Mouse (Mus musculus): ENCODE measurements around the gene D430042O09Rik. TPM values are rescaled to one million over a fixed set of nuclear protein-coding genes. Genes with fewer than 3 reads are reported as not detected.

The D430042O09Rik gene
- polyA plus RNA-seq, 1 experiment, result 5.5 TPM

DNA sequence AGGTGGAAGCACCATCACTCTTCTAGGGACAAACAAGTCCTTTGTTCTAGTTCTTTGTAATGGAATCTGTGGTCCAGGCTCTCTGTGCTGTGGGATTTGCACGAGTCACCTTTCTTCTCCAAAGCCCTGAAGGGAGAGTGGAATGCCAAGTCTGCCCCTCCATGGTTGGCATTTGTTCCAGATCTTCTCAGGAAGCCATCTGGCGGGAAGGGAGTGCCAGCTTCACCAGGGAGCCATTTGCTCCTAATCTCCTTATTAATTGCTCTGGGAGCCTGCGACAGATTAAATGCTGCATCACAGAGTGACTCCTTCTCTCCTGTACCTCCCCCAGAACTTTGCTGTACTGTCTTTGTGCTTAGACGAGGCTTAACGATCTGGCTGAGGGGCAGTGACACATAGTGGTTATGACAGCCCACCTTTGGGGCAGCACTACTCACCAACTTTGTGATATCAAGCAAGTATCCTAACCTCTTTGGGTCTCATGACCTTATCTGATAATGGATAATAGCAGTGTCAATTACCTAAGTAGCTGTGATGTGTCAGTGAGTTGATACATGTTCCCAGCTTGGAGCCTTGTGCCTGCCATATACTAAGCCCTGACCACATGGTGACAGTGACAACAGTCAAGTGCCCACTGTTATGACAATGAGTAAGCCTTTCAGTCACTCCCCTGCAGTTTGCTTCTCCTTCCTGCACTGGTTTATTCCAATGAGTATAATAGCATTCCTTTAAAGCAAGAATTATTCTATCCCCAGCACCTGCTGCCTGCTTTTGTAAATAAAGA, 15.7 kb downstream of the D430042O09Rik start:
- H3ac ChIP-seq (ENCODE audit: control insufficient read depth, insufficient read length), result no peak overlapping the region
- no peak overlapping the region for H3K4me2 ChIP-seq (ENCODE audit: low read depth)
- H3K36me3 ChIP-seq (ENCODE audit: control insufficient read depth, insufficient read depth), result no peaks in the 10 kb centered on the region
- no peak overlapping the region for H3K4me3 ChIP-seq
- no peaks in the 10 kb centered on the region for H3K79me2 ChIP-seq (ENCODE audit: control insufficient read depth, insufficient read depth)
- no peak for TF ChIP-seq MYOG (IDR thresholded peaks at IDR 0.05; ENCODE audit: control insufficient read depth in 1 of 3, insufficient read depth in 1 of 3, insufficient read length in 2 of 3, low read depth in 2 of 3)
- TF ChIP-seq REST (IDR thresholded peaks at IDR 0.05; ENCODE audit: insufficient read depth, insufficient read length), result no peak
- TF ChIP-seq TCF3 (IDR thresholded peaks at IDR 0.05; ENCODE audit: insufficient read length, low read depth), result no peak
- TF ChIP-seq POLR2A (IDR thresholded peaks at IDR 0.05; ENCODE audit: insufficient read length, low read depth), result no peak
- TF ChIP-seq MAX (IDR thresholded peaks at IDR 0.05; ENCODE audit: low read depth), result no peak
- TF ChIP-seq POLR2AphosphoS2 (IDR thresholded peaks at IDR 0.05; ENCODE audit: insufficient read length, low read depth), result no peak
- TF ChIP-seq TCF12 (IDR thresholded peaks at IDR 0.05; ENCODE audit: insufficient read depth, poor library complexity, severe bottlenecking), result no peak
- no peak for TF ChIP-seq CEBPB (IDR thresholded peaks at IDR 0.05; ENCODE audit: insufficient read depth, poor library complexity, severe bottlenecking)
- no peak for TF ChIP-seq E2F4 (IDR thresholded peaks at IDR 0.05; ENCODE audit: insufficient read depth)
- TF ChIP-seq SRF (IDR thresholded peaks at IDR 0.05; ENCODE audit: control insufficient read depth, insufficient read length, low read depth), result no peak
- TF ChIP-seq MYOD1 (IDR thresholded peaks at IDR 0.05; ENCODE audit: control insufficient read depth in 1 of 3, insufficient read length in 2 of 3, low read depth in 2 of 3), result no peak
- no peak for TF ChIP-seq USF1 (IDR thresholded peaks at IDR 0.05; ENCODE audit: low read depth)
- H3K27me3 ChIP-seq (ENCODE audit: control insufficient read depth, insufficient read depth, insufficient read length), result no peaks in the 10 kb centered on the region

DNA sequence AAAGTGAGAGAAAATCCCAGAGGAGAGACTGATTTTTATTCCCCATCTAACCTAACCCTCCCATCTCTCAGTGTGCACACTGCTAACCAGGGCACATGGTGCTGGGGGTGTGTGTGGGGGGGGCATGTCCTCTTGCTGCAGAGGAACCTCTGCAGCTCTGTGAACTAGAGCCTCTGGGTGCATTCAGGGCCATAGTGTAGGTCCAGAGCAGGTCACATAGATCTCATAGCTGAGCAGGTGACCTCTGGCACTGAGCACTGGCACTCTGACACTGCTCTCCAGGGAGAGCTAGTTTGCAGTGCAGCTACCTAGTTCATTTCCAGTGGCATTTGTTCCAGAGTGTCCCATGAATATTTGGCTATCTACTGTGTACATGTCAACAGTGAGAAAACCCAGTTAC, 24.0 kb downstream of the D430042O09Rik start:
- Histone ChIP-seq H3K79me2 (ENCODE audit: control insufficient read depth, insufficient read depth) (no peaks in the 10 kb centered on the region), H3K4me3 (no peak overlapping the region), H3ac (ENCODE audit: control insufficient read depth, insufficient read length) (no peak overlapping the region), H3K27me3 (ENCODE audit: control insufficient read depth, insufficient read depth, insufficient read length) (no peaks in the 10 kb centered on the region), H3K4me2 (ENCODE audit: low read depth) (no peak overlapping the region), H3K36me3 (ENCODE audit: control insufficient read depth, insufficient read depth) (no peaks in the 10 kb centered on the region)
- TF ChIP-seq TCF3 (IDR thresholded peaks at IDR 0.05; ENCODE audit: insufficient read length, low read depth), result no peak
- no peak for TF ChIP-seq CEBPB (IDR thresholded peaks at IDR 0.05; ENCODE audit: insufficient read depth, poor library complexity, severe bottlenecking)
- no peak for TF ChIP-seq SRF (IDR thresholded peaks at IDR 0.05; ENCODE audit: control insufficient read depth, insufficient read length, low read depth)
- no peak for TF ChIP-seq REST (IDR thresholded peaks at IDR 0.05; ENCODE audit: insufficient read depth, insufficient read length)
- no peak for TF ChIP-seq MYOG (IDR thresholded peaks at IDR 0.05; ENCODE audit: control insufficient read depth in 1 of 3, insufficient read depth in 1 of 3, insufficient read length in 2 of 3, low read depth in 2 of 3)
- no peak for TF ChIP-seq POLR2AphosphoS2 (IDR thresholded peaks at IDR 0.05; ENCODE audit: insufficient read length, low read depth)
- TF ChIP-seq E2F4 (IDR thresholded peaks at IDR 0.05; ENCODE audit: insufficient read depth), result no peak
- TF ChIP-seq USF1 (IDR thresholded peaks at IDR 0.05; ENCODE audit: low read depth), result no peak
- no peak for TF ChIP-seq POLR2A (IDR thresholded peaks at IDR 0.05; ENCODE audit: insufficient read length, low read depth)
- no peak for TF ChIP-seq TCF12 (IDR thresholded peaks at IDR 0.05; ENCODE audit: insufficient read depth, poor library complexity, severe bottlenecking)
- TF ChIP-seq MYOD1 (IDR thresholded peaks at IDR 0.05; ENCODE audit: control insufficient read depth in 1 of 3, insufficient read length in 2 of 3, low read depth in 2 of 3), result no peak
- TF ChIP-seq MAX (IDR thresholded peaks at IDR 0.05; ENCODE audit: low read depth), result no peak

DNA sequence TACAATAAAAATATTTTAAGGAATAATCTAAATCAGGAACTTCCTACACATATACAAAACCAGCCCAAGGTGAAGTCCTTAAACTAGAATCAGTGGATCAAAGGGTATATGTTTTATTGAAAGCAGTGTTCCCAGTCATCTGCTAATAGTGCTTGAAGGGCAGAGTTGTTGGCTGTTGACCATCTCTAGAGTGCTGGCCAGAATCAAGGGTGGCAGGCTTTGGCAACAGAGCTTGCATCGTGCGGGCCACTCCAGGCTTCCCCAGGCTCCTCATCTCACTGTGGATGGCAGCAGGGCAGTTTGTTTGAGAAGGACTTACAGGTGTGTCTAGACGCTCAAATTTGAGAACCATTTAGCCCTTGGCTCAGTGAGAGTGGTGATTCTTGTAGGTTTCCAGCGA, 26.1 kb downstream of the D430042O09Rik start:
- H3K4me3 ChIP-seq, result no peak overlapping the region
- no peak for TF ChIP-seq REST (IDR thresholded peaks at IDR 0.05; ENCODE audit: insufficient read depth, insufficient read length)
- no peak for TF ChIP-seq TCF12 (IDR thresholded peaks at IDR 0.05; ENCODE audit: insufficient read depth, poor library complexity, severe bottlenecking)
- TF ChIP-seq MYOD1 (IDR thresholded peaks at IDR 0.05; ENCODE audit: control insufficient read depth in 1 of 3, insufficient read length in 2 of 3, low read depth in 2 of 3), result no peak
- TF ChIP-seq MYOG (IDR thresholded peaks at IDR 0.05; ENCODE audit: control insufficient read depth in 1 of 3, insufficient read depth in 1 of 3, insufficient read length in 2 of 3, low read depth in 2 of 3), result no peak
- TF ChIP-seq POLR2AphosphoS2 (IDR thresholded peaks at IDR 0.05; ENCODE audit: insufficient read length, low read depth), result no peak
- no peak for TF ChIP-seq USF1 (IDR thresholded peaks at IDR 0.05; ENCODE audit: low read depth)
- no peak for TF ChIP-seq TCF3 (IDR thresholded peaks at IDR 0.05; ENCODE audit: insufficient read length, low read depth)
- TF ChIP-seq POLR2A (IDR thresholded peaks at IDR 0.05; ENCODE audit: insufficient read length, low read depth), result no peak
- TF ChIP-seq SRF (IDR thresholded peaks at IDR 0.05; ENCODE audit: control insufficient read depth, insufficient read length, low read depth), result no peak
- no peak for TF ChIP-seq MAX (IDR thresholded peaks at IDR 0.05; ENCODE audit: low read depth)
- TF ChIP-seq E2F4 (IDR thresholded peaks at IDR 0.05; ENCODE audit: insufficient read depth), result no peak
- no peak for TF ChIP-seq CEBPB (IDR thresholded peaks at IDR 0.05; ENCODE audit: insufficient read depth, poor library complexity, severe bottlenecking)

DNA sequence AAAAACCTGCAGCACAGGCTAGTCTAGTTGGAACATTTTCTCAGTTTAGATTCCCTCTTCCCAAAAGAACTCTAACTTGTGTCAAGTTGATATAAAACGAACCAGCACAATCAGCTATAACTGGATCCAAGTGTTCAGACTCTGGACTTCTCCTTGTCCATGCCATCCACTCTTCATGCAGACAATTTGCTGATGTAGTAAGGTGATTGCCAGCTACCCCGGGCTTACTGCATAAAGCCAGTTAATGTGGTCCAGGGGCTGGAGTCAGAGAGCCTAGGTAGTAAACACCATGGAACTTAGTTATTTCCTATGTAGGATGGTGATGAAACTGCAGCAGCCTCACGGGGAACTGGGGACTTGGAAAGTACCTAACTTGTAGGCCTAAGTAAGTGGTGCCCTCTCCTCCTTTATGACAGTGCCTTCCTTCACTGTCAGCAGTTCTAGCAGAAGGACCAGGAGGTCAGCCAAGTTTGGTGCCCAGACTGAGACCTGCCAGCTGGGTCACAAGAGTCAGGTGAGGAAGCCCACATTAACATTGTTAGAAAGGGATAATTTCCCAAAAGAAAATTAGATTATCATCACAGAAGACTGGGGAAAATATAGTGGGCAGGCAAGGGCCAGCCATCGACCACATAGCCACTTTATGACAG, 28.8 kb downstream of the D430042O09Rik start:
- H3K36me3 ChIP-seq (ENCODE audit: control insufficient read depth, insufficient read depth), result no peaks in the 10 kb centered on the region
- H3K4me2 ChIP-seq (ENCODE audit: low read depth), result no peak overlapping the region
- no peak overlapping the region for H3ac ChIP-seq (ENCODE audit: control insufficient read depth, insufficient read length)
- H3K79me2 ChIP-seq (ENCODE audit: control insufficient read depth, insufficient read depth), result no peaks in the 10 kb centered on the region
- TF ChIP-seq MYOG (IDR thresholded peaks at IDR 0.05; ENCODE audit: control insufficient read depth in 1 of 3, insufficient read depth in 1 of 3, insufficient read length in 2 of 3, low read depth in 2 of 3), result no peak
- TF ChIP-seq MAX (IDR thresholded peaks at IDR 0.05; ENCODE audit: low read depth), result no peak
- no peak for TF ChIP-seq MYOD1 (IDR thresholded peaks at IDR 0.05; ENCODE audit: control insufficient read depth in 1 of 3, insufficient read length in 2 of 3, low read depth in 2 of 3)
- no peak for TF ChIP-seq TCF3 (IDR thresholded peaks at IDR 0.05; ENCODE audit: insufficient read length, low read depth)
- no peak for TF ChIP-seq CEBPB (IDR thresholded peaks at IDR 0.05; ENCODE audit: insufficient read depth, poor library complexity, severe bottlenecking)
- TF ChIP-seq TCF12 (IDR thresholded peaks at IDR 0.05; ENCODE audit: insufficient read depth, poor library complexity, severe bottlenecking), result no peak
- no peak for TF ChIP-seq USF1 (IDR thresholded peaks at IDR 0.05; ENCODE audit: low read depth)
- TF ChIP-seq REST (IDR thresholded peaks at IDR 0.05; ENCODE audit: insufficient read depth, insufficient read length), result no peak
- TF ChIP-seq POLR2A (IDR thresholded peaks at IDR 0.05; ENCODE audit: insufficient read length, low read depth), result no peak
- no peak for TF ChIP-seq E2F4 (IDR thresholded peaks at IDR 0.05; ENCODE audit: insufficient read depth)
- no peak for TF ChIP-seq SRF (IDR thresholded peaks at IDR 0.05; ENCODE audit: control insufficient read depth, insufficient read length, low read depth)
- no peak for TF ChIP-seq POLR2AphosphoS2 (IDR thresholded peaks at IDR 0.05; ENCODE audit: insufficient read length, low read depth)
- H3K27me3 ChIP-seq (ENCODE audit: control insufficient read depth, insufficient read depth, insufficient read length), result no peaks in the 10 kb centered on the region
- no peak overlapping the region for H3K4me3 ChIP-seq

More for the DNA sequence above, 26.1 kb downstream of the D430042O09Rik start:
- Histone ChIP-seq H3K79me2 (ENCODE audit: control insufficient read depth, insufficient read depth) (no peaks in the 10 kb centered on the region), H3K36me3 (ENCODE audit: control insufficient read depth, insufficient read depth) (no peaks in the 10 kb centered on the region), H3ac (ENCODE audit: control insufficient read depth, insufficient read length) (no peak overlapping the region), H3K4me2 (ENCODE audit: low read depth) (no peak overlapping the region), H3K27me3 (ENCODE audit: control insufficient read depth, insufficient read depth, insufficient read length) (no peaks in the 10 kb centered on the region)
